Comparison of ENCODE assay signal across 11 mouse cellular contexts in genomic region chr2:28606601-28607340, GRCm38 (mm10). TPM values are rescaled to one million over a fixed set of nuclear protein-coding genes. Genes with fewer than 3 reads are reported as not detected.
DNase-seq lines count a peak whose midpoint lies in the region; ATAC-seq and TF ChIP-seq lines count a peak whose summit lies in the region.
"Had no signal": no experiment of that assay in that cellular context is flagged by ENCODE, and none has a peak within 500 bp of the region (broad histone marks: within the 10 kb centered on the region; RNA-seq: fewer than 3 reads in every experiment).

No protein-coding gene starts in this region.

- intact Hi-C loops in left cerebral cortex, postnatal 36 days (cut with DNase I) = no loop called here

- no peak overlapping the region for H3K4me2 ChIP-seq in heart, embryonic 15.5 days
- H3K4me2 ChIP-seq in liver, embryonic 13.5 days = no peak overlapping the region
- H3K4me2 ChIP-seq: kidney, embryonic 15.5 days had no signal

- H3K27ac ChIP-seq in heart, embryonic 15.5 days = no peak overlapping the region
- H3K27ac ChIP-seq in bone marrow, adult 2 months (ENCODE audit: control insufficient read depth, insufficient read depth, low read depth, low read length, poor library complexity) = peak overlapping the region; percentile 58
- H3K27ac ChIP-seq in liver, embryonic 13.5 days = peak overlapping the region; percentile 89
- no peak overlapping the region for H3K27ac ChIP-seq in cerebellum, adult 2 months (ENCODE audit: insufficient read depth, low read length)
- H3K27ac ChIP-seq: kidney, embryonic 15.5 days had no signal

- DNase-seq in heart, adult 11 months = no peak
- DNase-seq in A20 (ENCODE audit: low read depth, low spot score) = peak; percentile 45
- DNase-seq in liver, embryonic 13.5 days = no peak
- no peak for DNase-seq in cerebellum, adult 2 months
- no peak for DNase-seq in left cerebral cortex, postnatal 36 days (ENCODE audit: low spot score in 2 of 2)
- DNase-seq: retina, postnatal 1 day had no signal

- H3K36me3 ChIP-seq in heart, embryonic 15.5 days = no peaks in the 10 kb centered on the region
- peaks cover 45% of the 10 kb centered on the region for H3K36me3 ChIP-seq in liver, embryonic 13.5 days
- H3K36me3 ChIP-seq: kidney, embryonic 15.5 days had no signal

- no peak for TF ChIP-seq POLR2A in bone marrow, adult 2 months (IDR thresholded peaks at IDR 0.05; ENCODE audit: borderline replicate concordance, control insufficient read depth, low read depth, low read length)
- no peak for TF ChIP-seq POLR2A in cerebellum, adult 2 months (IDR thresholded peaks at IDR 0.05; ENCODE audit: borderline replicate concordance, insufficient read depth, low read length)

- WGBS in heart, embryonic 15.5 days = 62% methylated on average over 8 of the region's 8 CpGs
- 55% methylated on average over 8 of the region's 8 CpGs for WGBS in bone marrow, adult 2 months
- WGBS in liver, embryonic 13.5 days (ENCODE audit: insufficient replicate concordance) = 53% methylated on average over 8 of the region's 8 CpGs
- WGBS in cerebellum, adult 2 months = 64% methylated on average over 8 of the region's 8 CpGs

- no peaks in the 10 kb centered on the region for H3K27me3 ChIP-seq in heart, embryonic 15.5 days
- H3K27me3 ChIP-seq in liver, embryonic 13.5 days = no peaks in the 10 kb centered on the region
- H3K27me3 ChIP-seq in cerebellum, adult 2 months (ENCODE audit: control insufficient read depth, insufficient read depth, low read length) = no peaks in the 10 kb centered on the region
- H3K27me3 ChIP-seq: kidney, embryonic 15.5 days had no signal

- peaks cover 21% of the 10 kb centered on the region for H3K4me1 ChIP-seq in heart, embryonic 15.5 days (replicated peaks)
- H3K4me1 ChIP-seq in bone marrow, adult 2 months (ENCODE audit: control insufficient read depth, insufficient read depth, low read length) = peaks cover 3% of the 10 kb centered on the region
- H3K4me1 ChIP-seq in liver, embryonic 13.5 days (replicated peaks) = peaks cover 93% of the 10 kb centered on the region
- H3K4me1 ChIP-seq in cerebellum, adult 2 months (ENCODE audit: control insufficient read depth, insufficient read depth, low read length) = peaks cover 4% of the 10 kb centered on the region; the same call in 1 of the 2 replicates

- no peak overlapping the region for H3K9ac ChIP-seq in heart, embryonic 15.5 days
- H3K9ac ChIP-seq in liver, embryonic 13.5 days = peak overlapping the region; percentile 64; the same call in 1 of the 2 replicates
- H3K9ac ChIP-seq: kidney, embryonic 15.5 days had no signal

- no peaks in the 10 kb centered on the region for H3K9me3 ChIP-seq in heart, embryonic 15.5 days (replicated peaks)
- no peaks in the 10 kb centered on the region for H3K9me3 ChIP-seq in liver, embryonic 13.5 days (replicated peaks)
- H3K9me3 ChIP-seq: kidney, embryonic 15.5 days had no signal

- TF ChIP-seq CTCF in bone marrow, adult 2 months (IDR thresholded peaks at IDR 0.05; ENCODE audit: control insufficient read depth, insufficient read depth, low read length) = no peak
- TF ChIP-seq CTCF in cerebellum, adult 2 months (IDR thresholded peaks at IDR 0.05; ENCODE audit: borderline replicate concordance, insufficient read depth, low read depth, low read length) = no peak

- 0 out of 2 replicates have a peak, but pooled peaks have one; percentile 12 for ATAC-seq in heart, embryonic 15.5 days (replicated peaks; ENCODE audit: insufficient number of reproducible peaks, insufficient read depth, low FRiP score, low read depth)
- no peak for ATAC-seq in liver, embryonic 13.5 days (ENCODE audit: low read depth)

- H3K4me3 ChIP-seq in heart, embryonic 15.5 days = no peak overlapping the region
- no peak overlapping the region for H3K4me3 ChIP-seq in bone marrow, adult 2 months (replicated peaks; ENCODE audit: control insufficient read depth, low read depth, low read length)
- H3K4me3 ChIP-seq in liver, embryonic 13.5 days (replicated peaks) = no peak overlapping the region
- H3K4me3 ChIP-seq in cerebellum, adult 2 months (replicated peaks; ENCODE audit: insufficient read depth, low read depth, low read length) = no peak overlapping the region
- H3K4me3 ChIP-seq: kidney, embryonic 15.5 days; myocyte had no signal

RNA-seq across cellular contexts. Expression of gene Gfi1b, which starts 15.0 kb away (rescaled TPM):
- polyA plus RNA-seq in heart, embryonic 15.5 days (2015; fragmentation: Nextera tagmentation; extraction: Ambion mirVana) = 0.25 and 1.5 TPM in 2 replicates
- 62.0 and 66.9 TPM in 2 replicates for polyA plus RNA-seq in bone marrow, adult 2 months (2011; ENCODE audit: insufficient read depth, insufficient read length, low replicate concordance, missing spikeins)
- polyA plus RNA-seq in liver, embryonic 13.5 days (2015; fragmentation: Nextera tagmentation; extraction: Ambion mirVana) = 99.2 and 109 TPM in 2 replicates
- polyA plus RNA-seq in cerebellum, adult 2 months (2012; rRNA removed) = 0.18 TPM in 1 of 2 replicates, not detected in the other
- not detected for total RNA-seq in left cerebral cortex, postnatal 36 days (2021)
- total RNA-seq: left cerebral cortex, postnatal 10 days had no signal
- polyA plus RNA-seq: myocyte had no signal

RNA-seq across cellular contexts. Expression of gene Gtf3c5, which starts 23.2 kb away (rescaled TPM):
- polyA plus RNA-seq in heart, embryonic 15.5 days (2015; fragmentation: Nextera tagmentation; extraction: Ambion mirVana) = 24.0 and 27.8 TPM in 2 replicates
- polyA plus RNA-seq in bone marrow, adult 2 months (2011; ENCODE audit: insufficient read depth, insufficient read length, low replicate concordance, missing spikeins) = 14.5 and 14.7 TPM in 2 replicates
- 16.9 and 19.3 TPM in 2 replicates for polyA plus RNA-seq in liver, embryonic 13.5 days (2015; fragmentation: Nextera tagmentation; extraction: Ambion mirVana)
- polyA plus RNA-seq in cerebellum, adult 2 months (2012; rRNA removed) = 32.4 and 32.6 TPM in 2 replicates
- total RNA-seq in left cerebral cortex, postnatal 36 days (2021) = 10 to 100 TPM; 17.9 to 18.6 TPM

RNA-seq across cellular contexts. Expression of gene Tsc1, which starts 34.3 kb away (rescaled TPM):
- polyA plus RNA-seq in heart, embryonic 15.5 days (2015; fragmentation: Nextera tagmentation; extraction: Ambion mirVana) = 11.1 and 18.0 TPM in 2 replicates
- 9.4 and 12.5 TPM in 2 replicates for polyA plus RNA-seq in bone marrow, adult 2 months (2011; ENCODE audit: insufficient read depth, insufficient read length, low replicate concordance, missing spikeins)
- 7.8 and 8.4 TPM in 2 replicates for polyA plus RNA-seq in liver, embryonic 13.5 days (2015; fragmentation: Nextera tagmentation; extraction: Ambion mirVana)
- polyA plus RNA-seq in cerebellum, adult 2 months (2012; rRNA removed) = 34.4 and 34.9 TPM in 2 replicates
- total RNA-seq in left cerebral cortex, postnatal 36 days (2021) = 10 to 100 TPM; 48.4 to 60.7 TPM

RNA-seq across cellular contexts. Expression of gene Cel, which starts 43.6 kb away (rescaled TPM):
- polyA plus RNA-seq in heart, embryonic 15.5 days (2015; fragmentation: Nextera tagmentation; extraction: Ambion mirVana) = 0.25 TPM in 1 of 2 replicates, not detected in the other
- polyA plus RNA-seq in bone marrow, adult 2 months (2011; ENCODE audit: insufficient read depth, insufficient read length, low replicate concordance, missing spikeins) = 0.72 TPM in 1 of 2 replicates, not detected in the other
- 0.05 and 0.34 TPM in 2 replicates for polyA plus RNA-seq in liver, embryonic 13.5 days (2015; fragmentation: Nextera tagmentation; extraction: Ambion mirVana)
- polyA plus RNA-seq in cerebellum, adult 2 months (2012; rRNA removed) = 0.10 TPM in 2 replicates
- not detected for total RNA-seq in left cerebral cortex, postnatal 36 days (2021)
- total RNA-seq: left cerebral cortex, postnatal 10 days had no signal
- polyA plus RNA-seq: myocyte had no signal

Comparison
In these comparisons a context has a peak if more than half of its experiments do, and no peak if none do; other contexts are left out.
1. H3K27ac ChIP-seq: peak in bone marrow, adult 2 months (single experiment) and liver, embryonic 13.5 days (single experiment); none in heart, embryonic 15.5 days (single experiment) and cerebellum, adult 2 months (single experiment).
2. RNA of gene Gfi1b, which starts 15.0 kb away (polyA plus RNA-seq): 99.2 to 109 TPM in liver, embryonic 13.5 days and 62.0 to 66.9 TPM in bone marrow, adult 2 months; 0.25 to 1.5 TPM in heart, embryonic 15.5 days and 0.18 TPM in cerebellum, adult 2 months; every median in the first group is over 10 times any median in the second.